Mouse (Mus musculus) lung, postnatal 4 days (tissue): ENCODE data around the gene Kcnt1.
"Not testable (repeated sequence)": the region's sequence is repeated elsewhere in the genome, so short reads cannot be mapped to it uniquely, and the experiment has no call there.

ENCODE experiments used
- DNase-seq, 2 experiments: peaks; one replicate each; pipeline ENCODE4 v3.0.0; 2021

Kcnt1 gene

DNA sequence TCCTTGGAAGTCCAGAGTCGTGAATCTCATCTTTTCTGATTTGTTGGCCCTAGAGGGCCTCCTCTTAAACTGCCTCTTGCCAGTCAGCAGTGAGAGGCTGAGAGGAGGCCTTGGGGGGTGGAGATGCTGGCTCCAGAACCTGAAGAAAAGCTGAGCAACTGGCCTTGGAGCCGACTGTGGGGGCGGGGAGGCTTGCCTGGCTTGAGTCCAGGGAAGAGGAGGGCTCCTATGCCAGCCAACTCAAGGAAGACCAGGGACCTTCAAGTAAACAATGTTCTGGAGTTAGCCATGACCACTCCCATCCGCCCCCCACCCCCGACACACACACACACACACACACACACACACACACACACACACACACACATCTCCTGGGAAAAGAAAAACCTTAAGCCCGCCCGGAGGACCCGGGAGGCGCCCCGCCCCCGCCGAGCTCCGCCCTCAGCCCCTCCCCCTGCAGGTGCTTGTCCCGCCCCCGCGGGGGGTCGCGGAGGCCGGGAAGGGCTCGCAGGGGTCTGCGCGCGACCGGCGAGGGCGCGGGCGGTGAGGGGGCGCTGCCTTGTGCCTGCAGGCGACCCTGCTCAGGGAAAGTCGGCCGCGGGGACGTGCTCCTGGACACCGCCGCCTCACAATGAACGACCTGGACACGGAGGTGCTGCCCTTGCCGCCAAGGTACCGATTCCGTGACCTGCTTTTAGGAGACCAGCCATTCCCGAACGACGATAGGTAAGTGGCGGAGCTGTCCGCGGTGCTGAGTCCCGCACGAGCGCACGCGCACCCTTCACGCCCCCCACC is at the start of gene Kcnt1:
Gene Kcnt1 (plus strand): TSS at position 398 of the 795 bp plus-strand sequence.
- peak; percentile 53 to 69 for DNase-seq

DNA sequence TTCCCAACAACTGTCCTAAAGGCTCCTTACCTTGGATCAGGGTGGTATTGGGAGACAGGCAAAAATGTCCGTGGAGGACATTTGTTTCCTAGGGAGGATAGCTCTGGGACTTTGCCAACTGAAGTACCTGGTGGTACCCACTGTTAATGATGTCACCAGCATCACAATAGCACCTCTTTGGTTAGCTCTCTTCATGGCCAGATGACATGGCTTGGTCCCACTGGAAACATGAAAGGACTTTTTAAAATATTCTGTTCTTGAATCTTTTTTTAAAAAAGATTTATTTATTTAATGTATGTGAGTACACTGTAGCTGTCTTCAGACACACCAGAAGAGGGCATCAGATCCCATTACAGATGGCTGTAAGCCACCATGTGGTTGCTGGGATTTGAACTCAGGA is 47.8 kb upstream of the Kcnt1 start, which contains the start of gene Glt6d1:
Gene Glt6d1 (minus strand): TSS at position 101 of the 400 bp plus-strand sequence.
- not testable (repeated sequence) for DNase-seq

DNA sequence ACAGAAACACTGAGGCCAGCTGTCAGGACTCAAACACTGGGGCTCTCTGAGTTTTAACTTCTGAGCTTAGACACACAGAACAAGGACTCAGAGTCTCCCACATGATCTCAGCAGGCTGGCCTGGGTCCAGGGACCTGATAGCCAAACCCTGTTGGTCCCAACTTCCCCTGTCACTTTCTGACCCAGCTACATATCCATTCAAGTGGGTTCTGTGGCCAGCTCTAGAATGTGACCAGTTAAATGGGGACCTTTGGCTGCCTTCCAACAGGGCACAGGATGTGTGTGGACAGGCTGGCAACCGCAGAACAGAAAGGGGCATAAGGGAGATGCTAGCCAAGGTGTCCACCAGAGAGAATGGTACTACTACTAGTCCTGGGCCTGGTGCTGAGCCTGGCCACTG is 40.7 kb upstream of the Kcnt1 start, which contains the start of gene Lcn9:
Gene Lcn9 (plus strand): TSS at position 348 of the 400 bp plus-strand sequence.
- DNase-seq = no peak

DNA sequence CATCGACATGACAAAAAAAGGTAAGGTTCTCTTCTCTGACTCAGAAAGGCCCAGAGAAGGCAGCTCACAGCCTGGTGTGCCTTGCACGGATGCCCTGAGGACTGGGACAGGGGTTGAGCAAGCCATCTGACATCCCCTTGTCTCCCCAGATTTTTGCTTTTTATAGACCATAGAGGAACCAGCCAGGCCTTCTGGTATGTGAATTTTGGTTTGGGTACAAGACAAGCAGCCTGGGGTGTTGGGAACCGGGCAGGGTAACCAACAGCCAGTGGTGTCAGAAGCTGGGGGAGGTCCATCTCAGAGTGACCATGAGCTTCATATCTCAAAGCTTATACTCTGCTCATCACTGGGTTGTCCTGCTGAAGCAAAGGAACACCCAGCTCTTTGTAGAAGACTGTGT is 38.8 kb upstream of the Kcnt1 start:
- no peak for DNase-seq

DNA sequence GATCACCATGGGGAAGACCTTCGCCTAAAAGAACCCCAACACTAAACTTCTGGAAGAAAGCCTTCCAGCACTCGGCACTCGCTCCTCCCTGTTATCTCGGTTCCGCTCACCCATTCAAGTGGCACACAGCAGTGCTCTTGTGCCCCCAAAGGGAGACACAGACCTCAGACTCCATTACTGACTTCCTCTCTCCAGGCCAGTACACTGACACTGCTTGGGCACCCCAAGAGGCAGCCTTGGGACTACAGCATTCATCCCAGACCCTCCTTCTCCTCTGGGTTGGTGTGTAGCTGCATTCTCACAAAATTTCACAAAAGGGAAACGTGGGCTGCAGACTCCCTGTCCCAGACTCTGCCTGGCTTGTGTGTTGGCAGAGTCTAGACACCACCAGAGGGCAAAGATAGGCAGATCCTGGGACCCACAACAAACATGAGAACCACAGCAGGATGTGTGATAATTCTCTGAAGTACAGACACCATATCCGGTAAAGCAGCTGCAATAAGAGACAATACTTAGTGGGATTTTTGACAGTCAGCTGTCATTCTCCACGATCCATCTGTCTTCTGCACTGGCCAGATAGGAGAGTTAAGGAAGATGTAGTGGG is 35.1 kb upstream of the Kcnt1 start:
- DNase-seq = peak in 1 of 2 experiments; percentile 16

DNA sequence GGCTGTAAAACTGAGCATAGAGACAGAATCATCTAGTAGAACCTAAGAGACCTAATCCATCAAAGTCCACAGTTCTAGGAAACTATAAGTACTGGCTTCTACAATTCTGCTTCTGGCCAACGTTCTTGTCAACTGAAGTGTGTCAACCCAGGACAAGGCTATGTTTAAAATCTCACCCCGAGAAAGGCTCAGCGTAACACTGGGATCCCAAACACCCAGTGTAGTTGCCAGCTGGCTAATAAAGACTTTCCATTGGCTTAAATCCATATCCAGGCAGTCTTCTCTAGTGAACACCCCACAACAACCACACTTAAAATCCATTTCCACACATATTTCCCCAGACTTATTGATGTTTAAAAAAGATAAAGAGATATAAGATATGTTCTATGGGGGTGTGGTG is 32.7 kb upstream of the Kcnt1 start:
- DNase-seq = peak in 1 of 2 experiments; percentile 33

DNA sequence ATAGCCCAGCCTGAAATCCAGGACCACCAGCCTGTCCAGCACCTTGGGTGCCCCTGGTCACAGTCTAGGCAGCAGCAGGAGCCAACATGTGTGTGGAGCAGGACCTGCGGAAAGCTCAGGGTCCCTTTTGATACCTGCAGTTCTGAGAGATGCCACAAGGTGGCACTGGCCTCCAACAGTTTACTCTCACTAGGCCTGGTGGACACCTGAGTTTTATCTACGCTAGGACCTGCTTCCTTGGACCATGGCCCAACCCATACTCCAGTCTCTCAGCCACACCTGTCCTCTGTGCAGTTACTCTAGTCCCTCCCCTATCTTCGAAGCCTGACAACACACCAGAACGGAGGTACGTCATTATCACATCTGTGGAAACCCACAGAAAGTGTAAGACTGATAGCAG is 27.2 kb upstream of the Kcnt1 start:
- peak; percentile 56 to 76 for DNase-seq

DNA sequence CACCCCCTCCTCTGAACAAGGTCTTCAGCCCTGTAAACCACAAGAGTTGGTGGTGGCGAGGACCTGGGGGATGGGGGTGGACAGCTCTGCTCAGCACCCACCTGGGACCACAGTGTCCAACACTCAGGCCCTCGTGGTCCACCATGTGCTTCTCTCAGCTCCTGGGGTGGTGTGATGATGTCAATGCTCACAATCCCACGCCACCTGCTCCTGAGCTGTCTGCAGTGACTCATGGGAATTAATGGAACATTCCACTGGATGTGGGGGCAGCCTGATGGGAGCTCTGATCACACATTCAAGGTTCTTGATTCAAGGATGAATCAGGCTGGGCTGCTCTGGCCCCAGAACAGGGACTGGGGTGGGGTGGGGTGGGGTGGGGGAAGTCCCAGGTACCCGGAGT is 21.4 kb upstream of the Kcnt1 start:
- no peak for DNase-seq

DNA sequence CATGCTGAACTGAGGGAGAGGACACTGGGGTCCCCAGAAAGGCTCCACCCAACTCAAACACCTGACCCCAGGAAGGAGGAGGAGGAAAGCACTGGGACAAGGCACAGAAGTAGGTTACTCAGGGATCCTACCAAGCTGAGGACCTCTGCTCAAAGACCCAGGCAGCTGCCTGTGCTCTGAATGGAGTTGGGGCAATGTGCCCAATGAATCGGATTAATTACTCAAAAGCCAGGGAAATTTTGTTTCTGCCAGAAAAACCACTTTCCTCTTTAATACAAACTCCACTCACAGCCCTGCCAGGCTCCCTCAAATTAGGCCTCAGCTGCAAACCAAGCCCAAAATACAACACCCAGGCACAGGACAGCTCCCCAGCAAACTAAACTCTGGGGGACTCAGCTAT is 20.8 kb upstream of the Kcnt1 start:
- no peak for DNase-seq

DNA sequence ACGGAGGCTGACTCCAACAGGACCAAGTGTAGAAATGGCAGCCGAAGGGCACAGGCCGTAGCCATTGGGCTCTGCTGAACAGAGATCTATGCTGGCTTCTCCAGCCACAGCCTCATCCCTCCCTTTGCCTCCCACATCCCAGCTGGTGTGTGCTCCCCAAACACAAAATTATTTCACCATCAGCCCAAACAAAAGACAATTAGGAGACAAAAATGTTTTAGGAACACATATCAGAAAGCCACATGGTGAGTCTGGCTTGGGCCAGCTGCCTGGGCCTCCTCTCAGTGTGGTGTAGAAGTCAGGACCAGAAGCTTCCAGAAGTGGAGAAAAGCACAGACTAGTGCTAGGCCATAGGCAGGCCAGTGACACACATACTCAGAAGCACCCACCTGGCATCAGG is 19.4 kb upstream of the Kcnt1 start:
- peak in 1 of 2 experiments; percentile 56 for DNase-seq

DNA sequence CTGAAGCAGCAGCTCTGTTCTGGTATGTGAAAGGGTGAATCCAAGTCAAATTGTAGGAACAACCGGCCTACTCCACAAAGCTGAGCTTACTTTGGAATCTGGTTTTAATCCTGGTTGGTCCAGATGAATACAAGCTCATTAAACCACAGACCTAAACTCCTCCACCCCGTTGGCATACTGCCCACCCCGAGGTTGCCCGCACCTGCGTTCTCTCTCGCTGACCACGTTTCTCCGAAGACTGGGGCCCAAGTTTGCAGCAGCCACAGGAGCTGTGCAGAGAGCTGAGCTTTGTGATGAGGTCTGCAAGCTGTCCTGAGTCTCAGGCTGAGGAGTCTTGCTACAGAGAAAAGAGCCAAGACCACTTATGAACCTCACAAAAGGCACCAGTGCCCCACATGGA is 17.0 kb upstream of the Kcnt1 start:
- no peak for DNase-seq

DNA sequence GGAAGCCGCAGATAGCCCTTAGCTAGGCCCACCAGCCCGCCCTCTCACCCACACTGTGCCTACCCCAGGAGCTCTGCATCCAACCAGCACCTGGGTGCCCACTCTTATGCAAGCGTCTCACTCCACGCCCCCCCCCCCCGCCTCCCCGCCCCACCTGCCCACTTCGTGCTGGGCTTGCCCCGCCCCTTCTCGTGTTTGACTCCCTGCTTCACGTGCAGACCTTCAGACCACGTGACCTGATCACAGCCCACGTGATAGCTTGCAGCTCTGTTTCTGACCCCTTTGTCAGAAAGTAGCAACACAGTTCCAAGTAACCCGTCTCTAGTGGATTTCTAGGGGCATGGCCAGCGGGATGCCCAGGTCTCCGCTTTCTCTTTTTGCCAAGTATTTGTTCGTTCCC is 16.3 kb upstream of the Kcnt1 start, which contains the start of gene Sohlh1:
Gene Sohlh1 (minus strand): TSS at position 23 of the 400 bp plus-strand sequence.
- no peak for DNase-seq

DNA sequence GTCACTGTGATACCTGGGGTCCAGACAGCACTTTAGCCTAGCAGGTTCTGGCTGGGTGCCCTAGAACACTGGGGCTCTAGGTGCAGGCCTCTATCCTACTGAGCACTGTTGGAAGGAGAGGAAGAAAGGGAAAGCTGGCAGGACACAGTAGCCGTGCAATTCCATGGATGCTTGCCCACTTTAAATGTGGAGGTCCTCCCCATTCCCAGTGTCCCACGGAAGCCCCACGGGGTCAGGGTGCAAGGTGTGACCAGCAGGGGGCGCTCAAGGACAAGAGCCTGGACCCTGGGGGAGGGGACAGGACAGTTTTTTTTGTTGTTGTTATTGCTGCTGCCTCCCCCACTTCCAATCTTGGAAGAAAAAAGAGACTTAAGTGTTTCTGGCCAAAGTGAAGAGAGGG is 13.2 kb upstream of the Kcnt1 start:
- DNase-seq = peak; percentile 48 to 61

DNA sequence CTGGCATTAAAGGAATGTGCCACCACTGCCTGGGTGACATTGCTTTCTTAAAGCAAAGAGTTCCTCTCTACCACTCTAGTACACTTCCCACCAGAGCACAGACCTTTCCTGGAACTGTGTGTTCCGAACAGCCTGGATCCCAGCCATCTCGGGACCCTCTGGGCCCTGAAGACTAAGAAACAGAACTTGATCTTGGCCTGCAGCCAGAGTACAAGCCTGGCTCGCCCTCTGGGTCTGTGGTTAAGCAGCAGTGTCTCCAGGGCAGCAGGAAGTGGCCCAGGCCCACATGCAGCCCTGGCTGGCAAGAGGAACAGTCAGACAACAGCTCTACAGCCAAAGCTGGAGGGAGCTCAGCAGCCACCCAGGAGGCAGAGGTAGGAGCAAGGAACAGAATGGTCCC is 10.9 kb upstream of the Kcnt1 start:
- peak; percentile 17 to 74 for DNase-seq

DNA sequence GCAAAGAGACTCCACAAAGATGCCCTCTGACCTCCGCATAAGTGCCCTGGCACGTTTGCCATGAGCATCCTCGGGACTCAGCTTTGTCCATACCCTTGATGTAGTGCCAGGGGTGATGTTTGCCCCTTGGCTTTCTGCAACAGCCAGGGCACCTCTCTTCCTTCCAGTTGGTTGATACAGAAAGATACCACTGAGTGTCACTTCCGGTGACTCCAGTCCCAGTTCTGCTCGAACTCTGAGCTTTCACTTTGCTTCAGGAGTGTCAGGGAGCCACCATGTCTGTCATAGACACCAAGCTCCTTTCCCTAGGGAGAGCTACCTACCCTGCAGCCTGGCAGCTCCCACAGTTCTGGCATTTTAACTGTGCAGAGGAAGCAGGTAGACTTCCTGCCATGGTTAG is 9.5 kb upstream of the Kcnt1 start:
- DNase-seq = no peak

DNA sequence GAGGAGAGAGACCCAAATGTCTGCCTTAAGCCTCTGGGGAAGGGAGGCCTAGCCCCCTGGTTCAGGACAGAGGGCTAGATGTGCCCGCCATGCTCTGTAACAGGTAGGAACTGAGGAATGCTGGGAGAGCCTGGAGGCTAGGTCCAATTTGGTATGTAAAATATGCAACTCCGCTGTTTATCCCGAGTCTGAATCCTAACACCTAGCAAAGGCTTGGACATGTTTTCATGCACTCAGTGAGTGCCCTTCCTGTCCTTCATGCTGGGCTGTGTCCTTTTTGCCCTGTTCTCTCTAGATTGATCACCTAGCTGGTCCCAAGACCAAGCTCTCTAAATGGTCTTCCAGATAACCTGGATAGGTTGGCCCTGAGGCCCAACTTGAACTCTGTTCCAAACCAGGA is 3.6 kb upstream of the Kcnt1 start:
- no peak for DNase-seq

DNA sequence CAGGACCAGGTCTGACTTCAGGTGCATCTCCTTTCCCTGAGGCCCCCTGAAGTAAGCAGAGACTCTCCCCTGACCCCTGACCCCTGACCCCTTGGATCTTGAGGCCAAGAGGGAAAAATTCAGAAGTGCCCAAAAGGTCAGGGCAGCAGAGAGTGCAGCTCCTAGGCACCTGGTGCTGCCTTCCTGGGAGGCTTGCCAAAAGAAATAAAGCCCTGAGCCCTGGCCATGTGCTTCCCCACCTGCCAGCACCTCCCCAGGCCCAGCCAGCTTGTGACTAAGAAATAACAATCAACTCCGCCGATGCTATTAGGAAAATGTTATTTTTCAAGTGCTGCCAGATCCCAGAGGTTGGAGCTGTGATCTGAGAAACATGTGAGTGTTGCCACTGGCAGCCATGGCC is 1.5 kb upstream of the Kcnt1 start:
- no peak for DNase-seq

DNA sequence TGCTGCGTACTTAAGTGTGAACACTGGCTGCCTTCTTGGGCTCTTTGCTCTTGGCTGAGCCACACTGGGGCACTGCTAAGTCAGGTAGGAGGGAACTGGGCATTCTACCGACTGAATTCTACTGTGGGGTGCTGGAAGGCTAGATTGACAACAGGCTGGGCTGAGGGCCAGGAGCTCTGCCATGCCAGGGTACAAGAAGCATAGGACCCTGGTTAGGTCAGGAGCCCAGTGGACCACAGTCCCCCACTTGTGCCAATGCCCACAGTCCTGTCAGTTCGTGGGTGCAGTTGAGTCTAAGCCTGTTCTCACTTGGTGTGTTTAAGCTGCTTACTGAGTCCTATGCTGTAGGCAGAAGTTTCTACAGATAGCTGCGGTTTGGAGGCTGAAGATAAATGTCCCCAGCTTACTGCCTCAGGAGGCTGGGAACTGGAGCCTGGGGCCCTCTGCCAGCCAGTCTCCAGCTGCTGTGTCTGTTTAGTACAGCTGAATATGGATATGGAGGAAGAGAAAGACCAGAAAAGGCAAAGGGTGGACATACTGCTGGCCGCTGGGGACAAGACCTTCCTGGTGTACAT is 751 bp upstream of the Kcnt1 start:
- no peak for DNase-seq

DNA sequence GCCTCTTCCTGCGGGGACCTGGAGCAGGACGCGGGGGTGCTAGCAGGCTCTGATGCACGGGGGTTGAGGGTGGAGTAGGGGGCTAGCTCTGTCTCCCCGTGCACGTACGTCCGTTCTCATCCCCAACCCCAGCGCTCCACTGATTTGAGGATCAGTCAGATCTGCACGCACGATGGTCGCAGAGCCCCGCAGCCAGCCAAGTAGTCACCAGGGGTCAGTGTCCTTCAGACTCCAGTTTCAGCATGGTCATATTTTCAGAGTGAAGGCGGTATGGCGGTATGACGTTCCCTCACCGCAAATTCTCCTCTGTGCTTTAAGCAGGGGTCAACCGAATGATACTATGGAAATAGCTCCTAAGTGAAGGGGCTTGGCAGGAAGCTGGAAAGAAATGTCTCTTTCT is 696 bp downstream of the Kcnt1 start:
- DNase-seq = no peak

DNA sequence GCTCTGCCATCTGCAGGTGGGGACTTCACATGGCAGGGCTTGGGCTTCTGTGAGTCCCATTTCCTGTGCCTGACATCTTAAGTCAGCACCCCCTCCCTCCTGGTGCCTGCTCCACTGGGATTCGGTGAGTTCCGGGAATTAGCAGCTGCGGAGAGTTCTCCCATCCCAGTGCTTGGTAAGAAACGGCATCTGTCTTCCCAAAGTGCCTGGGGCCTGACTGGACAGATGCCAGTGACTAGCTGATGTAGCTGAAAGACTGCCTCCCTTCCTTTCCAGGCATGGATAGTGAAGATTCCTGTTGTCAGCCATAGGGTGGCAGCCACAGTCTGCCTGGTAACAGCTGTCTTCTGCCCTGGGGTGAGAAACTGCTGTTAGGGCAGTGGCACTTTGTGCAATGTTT is 1.9 kb downstream of the Kcnt1 start:
- peak in 1 of 2 experiments; percentile 46 for DNase-seq

DNA sequence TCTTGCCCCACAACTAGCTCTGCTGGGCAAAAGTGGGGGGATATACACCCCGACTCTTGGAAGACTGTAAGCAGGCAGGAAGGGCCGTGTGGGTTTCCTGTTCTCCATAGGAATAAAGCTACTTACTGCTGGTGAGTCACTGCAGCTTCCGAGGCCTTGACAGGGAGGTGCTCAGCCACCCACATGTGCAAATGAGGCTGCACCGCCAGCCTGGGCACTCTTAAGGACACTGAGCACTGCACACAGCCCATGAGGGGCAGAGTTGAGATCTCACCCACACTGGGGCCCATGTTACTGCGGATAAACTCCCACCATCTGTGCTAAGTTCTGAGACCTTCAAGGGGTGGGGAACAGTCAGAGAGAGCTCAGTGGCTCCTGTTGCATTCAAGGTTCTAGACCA is 3.1 kb downstream of the Kcnt1 start:
- no peak for DNase-seq

DNA sequence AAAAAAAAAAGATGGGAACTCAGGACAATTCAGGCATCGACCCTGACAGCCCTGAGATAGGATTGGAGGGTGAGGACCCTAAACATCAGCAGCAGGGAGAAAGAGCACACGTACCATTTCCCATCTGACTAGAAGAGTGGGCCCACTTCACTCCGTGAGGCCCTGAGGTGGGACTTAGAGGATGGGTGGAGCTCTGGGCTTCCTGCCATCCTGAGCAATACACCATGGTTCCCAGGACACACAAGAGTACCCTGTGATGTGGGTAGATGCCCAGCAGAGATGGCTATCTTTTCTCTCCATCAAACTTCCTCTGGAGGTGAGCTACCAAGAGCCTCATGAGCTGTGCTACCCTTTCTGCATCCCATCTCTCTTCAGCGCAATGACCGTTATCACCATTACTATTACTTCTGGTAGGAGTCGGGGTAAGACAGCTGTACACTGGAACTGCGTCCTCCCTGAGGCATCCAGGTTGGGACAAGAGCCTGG is 13.8 kb downstream of the Kcnt1 start:
- no peak for DNase-seq

DNA sequence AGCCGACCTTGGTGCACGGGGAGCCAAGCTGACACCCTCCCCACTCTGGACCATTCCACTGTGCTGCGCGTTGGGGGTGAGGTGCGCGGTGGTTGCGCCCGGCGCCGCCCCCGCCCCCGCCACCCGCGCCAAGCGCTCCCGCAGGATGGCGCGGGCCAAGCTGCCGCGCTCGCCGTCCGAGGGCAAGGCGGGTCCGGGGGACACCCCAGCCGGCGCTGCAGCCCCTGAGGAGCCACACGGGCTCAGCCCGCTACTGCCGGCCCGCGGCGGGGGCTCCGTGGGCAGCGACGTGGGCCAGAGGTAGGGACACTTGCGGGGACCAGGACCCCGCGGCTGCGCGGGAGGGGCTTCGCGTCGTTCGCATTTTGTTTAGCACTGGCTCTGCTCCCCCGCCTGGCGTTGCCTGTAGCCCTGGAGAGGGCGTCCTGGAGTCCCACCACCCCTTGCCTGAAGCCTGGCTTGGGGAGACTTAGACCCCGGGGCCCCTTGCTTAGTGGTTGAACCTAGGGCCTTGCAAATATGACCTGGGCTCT is 14.3 kb downstream of the Kcnt1 start:
- DNase-seq = no peak

DNA sequence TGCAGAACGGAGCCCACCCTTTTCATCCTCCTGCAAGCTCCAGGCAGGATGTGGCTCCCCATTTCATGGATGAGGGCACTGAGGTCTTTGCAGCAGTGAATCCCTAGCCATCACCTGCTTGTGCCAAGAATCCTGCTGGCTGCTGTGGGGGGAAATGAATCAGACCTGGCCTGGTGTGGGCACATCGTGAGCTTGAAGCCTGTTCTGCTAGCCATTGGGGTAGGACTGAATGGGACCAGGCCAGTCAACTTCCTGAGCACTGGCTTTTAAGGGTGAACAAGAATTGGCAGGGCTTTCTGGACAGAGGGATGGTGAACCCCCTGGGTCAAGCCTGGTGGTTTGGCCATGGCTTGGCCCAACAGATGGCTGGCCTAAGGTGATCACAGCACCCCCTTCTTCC is 15.0 kb downstream of the Kcnt1 start:
- DNase-seq = no peak
